Comparison of ENCODE assay signal across 8 mouse cellular contexts in genomic region chrX:74304867-74305700, GRCm38 (mm10). TPM values are rescaled to one million over a fixed set of nuclear protein-coding genes. Genes with fewer than 3 reads are reported as not detected.
A peak's percentile ranks its signal among the peaks of the same experiment; 100 is the strongest.
DNase-seq lines count a peak whose midpoint lies in the region; ATAC-seq and TF ChIP-seq lines count a peak whose summit lies in the region.

TSS of gene Gdi1 (plus strand) at chrX:74304998.

- H3K4me1 ChIP-seq in hindbrain, embryonic 13.5 days (replicated peaks) = peaks cover 42% of the 10 kb centered on the region

- peak; percentile 66 for ATAC-seq in Patski
- ATAC-seq in hindbrain, embryonic 13.5 days (ENCODE audit: low FRiP score) = peak; percentile 84

- peak within 1 kb of the TSS; percentile 71 for H3K4me2 ChIP-seq in hindbrain, embryonic 13.5 days

- CTCF ChIA-PET in Patski (lab: Charles Lee) = no interaction called here

- POLR2A ChIA-PET in Patski (lab: Charles Lee) = interaction anchor here (0.6 kb wide), 2 partner anchors 15 to 21 kb away, joined by 3 read pairs; no protein-coding TSS in a partner anchor

- peaks cover 3% of the 10 kb centered on the region for H3K27me3 ChIP-seq in Patski
- H3K27me3 ChIP-seq in hindbrain, embryonic 13.5 days = no peaks in the 10 kb centered on the region

- H3K9ac ChIP-seq in hindbrain, embryonic 13.5 days = peak within 1 kb of the TSS; percentile 84

- WGBS in hindbrain, embryonic 13.5 days = 8% methylated on average over 41 of the region's 41 CpGs

- H3K36me3 ChIP-seq in hindbrain, embryonic 13.5 days = peaks cover 68% of the 10 kb centered on the region

- no peak for TF ChIP-seq CTCF in Patski (IDR thresholded peaks at IDR 0.05)

- no peaks in the 10 kb centered on the region for H3K9me3 ChIP-seq in hindbrain, embryonic 13.5 days

- in situ Hi-C loops in Patski (cut with MboI; ENCODE audit: low pct_unique_long_range_greater_than_20kb) = no loop called here

- DNase-seq in Patski (ENCODE audit: low read depth, low spot score) = no peak
- DNase-seq in cerebellum, postnatal 14 days = peak; percentile 83
- DNase-seq in frontal cortex, postnatal 25 days (ENCODE audit: low spot score in 2 of 2) = peak; percentile 49 to 59
- DNase-seq in left cerebral cortex, adult 11 months (ENCODE audit: low spot score) = peak; percentile 48
- DNase-seq in lung, postnatal 36 days = peak; percentile 74
- DNase-seq in retina, postnatal 1 day = peak; percentile 92
- peak; percentile 84 for DNase-seq in thymus, postnatal 4 days

- H3K4me3 ChIP-seq in hindbrain, embryonic 13.5 days = peak within 1 kb of the TSS; percentile 60

- peak within 1 kb of the TSS; percentile 96 for H3K27ac ChIP-seq in hindbrain, embryonic 13.5 days

RNA-seq across cellular contexts. Expression of gene Gdi1, which starts in this region (rescaled TPM):
- 383 TPM for polyA plus RNA-seq in Patski (2021)
- polyA plus RNA-seq in hindbrain, embryonic 13.5 days (2015; fragmentation: Nextera tagmentation; extraction: Ambion mirVana) = 963 and 1,001 TPM in 2 replicates
